Mouse (Mus musculus): Measurements from ENCODE around the gene Rfx1. TPM values are rescaled to one million over a fixed set of nuclear protein-coding genes. Genes with fewer than 3 reads are reported as not detected.

Gene Rfx1
- total and polyA plus RNA-seq, 2 experiments from 2014 or later: 6.0 to 29.0 TPM

- H3K27ac ChIP-seq: no peak overlapping the region
- DNase-seq (ENCODE audit: low spot score): peak; percentile 63
- H3K9ac ChIP-seq (replicated peaks; ENCODE audit: low read length): peak overlapping the region; percentile 49
- no peaks in the 10 kb centered on the region for H3K9me3 ChIP-seq (ENCODE audit: low read length)
- H3K4me2 ChIP-seq (ENCODE audit: low read depth, low read length): peak overlapping the region; percentile 72
- no peaks in the 10 kb centered on the region for H3K27me3 ChIP-seq (ENCODE audit: insufficient read depth, low read length)
- peak; percentile 65; the same call in 1 of the 2 replicates for ATAC-seq
- H3K36me3 ChIP-seq (ENCODE audit: insufficient read depth, low read length): no peaks in the 10 kb centered on the region
- peaks cover 7% of the 10 kb centered on the region; the same call in 1 of the 2 replicates for H3K4me1 ChIP-seq (ENCODE audit: insufficient read depth, low read length)
- no peak for TF ChIP-seq CTCF (IDR thresholded peaks at IDR 0.05; ENCODE audit: low read depth)
- WGBS: under 1% methylated on average over 41 of the region's 41 CpGs
- H3K4me3 ChIP-seq (ENCODE audit: low read length): peak overlapping the region; percentile 48
Observed at GRCm38 (mm10) chr8:84025863-84026262, 40.8 kb upstream of the Rfx1 start.

GRCm38 (mm10) chr8:84027449-84027848 is 39.2 kb upstream of the Rfx1 start:
- no peak overlapping the region for H3K27ac ChIP-seq
- no peak overlapping the region for H3K9ac ChIP-seq (replicated peaks; ENCODE audit: low read length)
- TF ChIP-seq CTCF (IDR thresholded peaks at IDR 0.05; ENCODE audit: low read depth): no peak
- ATAC-seq (no peak), DNase-seq (ENCODE audit: low spot score) (no peak)
- no peak overlapping the region for H3K4me3 ChIP-seq (ENCODE audit: low read length)
- 14% methylated on average over 10 of the region's 10 CpGs for WGBS
- no peaks in the 10 kb centered on the region for H3K27me3 ChIP-seq (ENCODE audit: insufficient read depth, low read length)
- no peaks in the 10 kb centered on the region for H3K36me3 ChIP-seq (ENCODE audit: insufficient read depth, low read length)
- no peaks in the 10 kb centered on the region for H3K9me3 ChIP-seq (ENCODE audit: low read length)
- peaks cover 7% of the 10 kb centered on the region; the same call in 1 of the 2 replicates for H3K4me1 ChIP-seq (ENCODE audit: insufficient read depth, low read length)
- H3K4me2 ChIP-seq (ENCODE audit: low read depth, low read length): no peak overlapping the region

GRCm38 (mm10) chr8:84029272-84029671 is 37.4 kb upstream of the Rfx1 start:
- Histone ChIP-seq H3K4me2 (ENCODE audit: low read depth, low read length) (no peak overlapping the region), H3K27ac (no peak overlapping the region), H3K9ac (replicated peaks; ENCODE audit: low read length) (no peak overlapping the region), H3K27me3 (ENCODE audit: insufficient read depth, low read length) (no peaks in the 10 kb centered on the region), H3K4me1 (ENCODE audit: insufficient read depth, low read length) (peaks cover 7% of the 10 kb centered on the region; the same call in 1 of the 2 replicates), H3K4me3 (ENCODE audit: low read length) (no peak overlapping the region), H3K9me3 (ENCODE audit: low read length) (no peaks in the 10 kb centered on the region), H3K36me3 (ENCODE audit: insufficient read depth, low read length) (no peaks in the 10 kb centered on the region)
- 90% methylated on average over 5 of the region's 5 CpGs for WGBS
- TF ChIP-seq CTCF (IDR thresholded peaks at IDR 0.05; ENCODE audit: low read depth): no peak
- no peak for ATAC-seq
- no peak for DNase-seq (ENCODE audit: low spot score)

DNA sequence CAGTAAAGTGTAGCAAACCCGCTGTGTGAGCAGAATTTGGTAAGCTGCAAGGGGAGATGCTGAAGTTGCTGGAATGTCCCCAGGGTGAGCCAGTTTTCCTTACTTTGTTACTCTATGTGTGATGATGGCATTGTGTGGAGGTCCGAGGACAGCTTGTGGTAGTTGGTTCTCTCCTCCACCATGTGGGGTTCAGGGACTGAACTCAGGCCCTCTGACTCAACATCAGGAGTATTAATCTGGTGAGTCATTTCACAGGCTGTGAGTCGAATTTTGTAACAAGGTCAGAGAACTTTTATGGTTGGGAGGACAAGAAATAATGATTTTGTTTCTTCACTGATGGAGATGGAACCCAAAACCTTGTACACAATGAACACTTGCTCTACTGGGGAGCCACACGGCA is 33.9 kb upstream of the Rfx1 start:
- no peak overlapping the region for H3K9ac ChIP-seq (replicated peaks; ENCODE audit: low read length)
- no peak overlapping the region for H3K27ac ChIP-seq
- ATAC-seq (no peak), DNase-seq (ENCODE audit: low spot score) (no peak)
- no peaks in the 10 kb centered on the region for H3K27me3 ChIP-seq (ENCODE audit: insufficient read depth, low read length)
- WGBS: 84% methylated on average over 4 of the region's 4 CpGs
- no peak for TF ChIP-seq CTCF (IDR thresholded peaks at IDR 0.05; ENCODE audit: low read depth)
- H3K4me1 ChIP-seq (ENCODE audit: insufficient read depth, low read length): no peaks in the 10 kb centered on the region
- H3K36me3 ChIP-seq (ENCODE audit: insufficient read depth, low read length): no peaks in the 10 kb centered on the region
- no peak overlapping the region for H3K4me3 ChIP-seq (ENCODE audit: low read length)
- no peaks in the 10 kb centered on the region for H3K9me3 ChIP-seq (ENCODE audit: low read length)
- no peak overlapping the region for H3K4me2 ChIP-seq (ENCODE audit: low read depth, low read length)

DNA sequence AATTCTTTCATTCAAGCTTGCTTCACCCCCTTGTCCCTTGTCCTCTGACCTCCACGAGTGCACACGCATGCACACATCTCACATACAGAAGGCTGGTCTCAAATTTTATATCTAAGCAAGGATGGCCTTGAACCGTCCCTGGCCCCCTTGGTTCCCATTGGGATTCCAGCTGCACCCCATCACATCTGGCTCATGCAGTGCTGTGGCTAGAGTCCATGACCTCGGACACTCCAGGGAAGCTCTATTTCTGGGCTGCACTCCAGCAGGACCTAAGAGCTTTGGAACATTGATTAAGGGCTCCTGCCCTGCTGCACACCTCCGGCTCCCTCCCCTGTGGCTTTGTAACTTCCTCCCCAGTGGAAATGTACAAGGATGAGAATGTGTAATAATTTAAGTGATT is 28.6 kb upstream of the Rfx1 start:
- Histone ChIP-seq H3K9me3 (ENCODE audit: low read length) (no peaks in the 10 kb centered on the region), H3K4me1 (ENCODE audit: insufficient read depth, low read length) (peaks cover 7% of the 10 kb centered on the region; the same call in 1 of the 2 replicates), H3K27ac (no peak overlapping the region), H3K36me3 (ENCODE audit: insufficient read depth, low read length) (no peaks in the 10 kb centered on the region), H3K27me3 (ENCODE audit: insufficient read depth, low read length) (peaks cover 6% of the 10 kb centered on the region; the same call in 1 of the 2 replicates), H3K4me3 (ENCODE audit: low read length) (no peak overlapping the region), H3K4me2 (ENCODE audit: low read depth, low read length) (no peak overlapping the region), H3K9ac (replicated peaks; ENCODE audit: low read length) (no peak overlapping the region)
- TF ChIP-seq CTCF (IDR thresholded peaks at IDR 0.05; ENCODE audit: low read depth): no peak
- ATAC-seq: no peak
- no peak for DNase-seq (ENCODE audit: low spot score)
- 71% methylated on average over 5 of the region's 5 CpGs for WGBS

- Histone ChIP-seq H3K4me2 (ENCODE audit: low read depth, low read length) (no peak overlapping the region), H3K9me3 (ENCODE audit: low read length) (no peaks in the 10 kb centered on the region), H3K27ac (no peak overlapping the region), H3K36me3 (ENCODE audit: insufficient read depth, low read length) (no peaks in the 10 kb centered on the region), H3K27me3 (ENCODE audit: insufficient read depth, low read length) (peaks cover 16% of the 10 kb centered on the region), H3K4me3 (ENCODE audit: low read length) (no peak overlapping the region), H3K9ac (replicated peaks; ENCODE audit: low read length) (no peak overlapping the region), H3K4me1 (ENCODE audit: insufficient read depth, low read length) (peaks cover 7% of the 10 kb centered on the region; the same call in 1 of the 2 replicates)
- peak; percentile 41; the same call in 1 of the 2 replicates for ATAC-seq
- 3% methylated on average over 5 of the region's 5 CpGs for WGBS
- DNase-seq (ENCODE audit: low spot score): peak; percentile 89
- TF ChIP-seq CTCF (IDR thresholded peaks at IDR 0.05; ENCODE audit: low read depth): peak; percentile 90
Observed at GRCm38 (mm10) chr8:84039050-84039449, 27.6 kb upstream of the Rfx1 start.
